Mouse (Mus musculus) heart, adult 2 months (tissue): ENCODE results near the gene Hist1h3b.

Experiments used
- CTCF ChIP-seq: fragments of 200-600 bp; IDR thresholded peaks from 2 replicates; pipeline ENCODE4 v1.8.1; 2022; ENCODE audit warnings: antibody characterized with exemption, mild to moderate bottlenecking, moderate library complexity
- EP300 ChIP-seq: fragments of 200-500 bp; IDR thresholded peaks from 2 replicates; pipeline ENCODE4 v1.6.1; 2011; ENCODE audit warnings: low read depth, low read length, control low read depth; ENCODE audit not compliant: insufficient read depth

- TF ChIP-seq EP300 (no peak), CTCF (no peak)
Observed at GRCm38 (mm10) chr13:23710374-23711089, 41.5 kb upstream of the Hist1h3b start, which contains the start of gene Hfe.
